Mouse (Mus musculus): ENCODE measurements around the gene Mup6.
"Not testable (repeated sequence)": the region's sequence is repeated elsewhere in the genome, so short reads cannot be mapped to it uniquely, and the experiment has no call there.

Gene Mup6

DNA sequence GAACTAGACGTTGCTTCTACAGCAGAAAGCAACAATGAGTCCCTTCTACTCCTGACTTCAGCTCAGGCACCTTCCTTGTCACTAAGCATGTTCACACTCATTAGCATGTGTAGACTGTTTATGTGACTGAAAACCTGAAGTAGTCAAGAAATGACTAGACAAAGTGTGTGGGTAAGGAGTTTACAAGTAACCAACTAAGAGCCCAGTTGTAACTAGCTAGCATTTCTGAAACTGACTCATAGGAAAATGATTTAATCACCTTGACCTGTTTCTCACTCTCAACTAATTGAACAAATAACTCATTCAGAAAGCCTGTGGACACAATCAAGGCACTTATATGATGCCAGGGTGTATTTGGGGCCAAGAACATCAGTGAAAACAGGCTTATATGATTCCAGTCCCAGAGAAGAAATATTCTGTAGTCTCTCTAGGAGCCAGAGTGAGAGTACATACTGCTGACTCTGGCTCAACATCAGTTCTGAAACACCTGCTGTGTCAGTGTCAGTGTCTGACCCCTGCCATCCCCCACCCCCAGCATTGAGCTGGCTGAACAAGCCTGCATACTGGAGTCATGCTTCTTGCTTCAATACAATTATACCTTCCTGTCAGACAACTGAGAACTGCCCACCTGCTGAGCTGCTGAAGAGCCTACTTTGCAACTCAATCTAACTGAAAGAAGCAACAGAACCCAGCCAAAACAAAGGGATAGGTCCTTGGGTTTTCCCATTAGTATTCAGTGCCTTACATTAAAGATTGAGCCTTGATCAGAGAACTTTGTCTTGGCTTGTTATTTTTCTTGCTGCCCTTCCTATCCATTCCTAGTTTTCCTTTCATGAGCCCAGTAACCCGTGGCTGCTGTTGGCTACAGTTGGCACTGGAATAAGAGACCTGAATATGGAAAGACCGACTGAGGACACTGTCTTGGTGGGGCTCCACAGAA, at the start of gene Mup6:
TSS of gene Mup6 (plus strand) at position 890 of the 940 bp plus-strand sequence.
- in situ Hi-C loops (cut with MboI) = no loop called here

DNA sequence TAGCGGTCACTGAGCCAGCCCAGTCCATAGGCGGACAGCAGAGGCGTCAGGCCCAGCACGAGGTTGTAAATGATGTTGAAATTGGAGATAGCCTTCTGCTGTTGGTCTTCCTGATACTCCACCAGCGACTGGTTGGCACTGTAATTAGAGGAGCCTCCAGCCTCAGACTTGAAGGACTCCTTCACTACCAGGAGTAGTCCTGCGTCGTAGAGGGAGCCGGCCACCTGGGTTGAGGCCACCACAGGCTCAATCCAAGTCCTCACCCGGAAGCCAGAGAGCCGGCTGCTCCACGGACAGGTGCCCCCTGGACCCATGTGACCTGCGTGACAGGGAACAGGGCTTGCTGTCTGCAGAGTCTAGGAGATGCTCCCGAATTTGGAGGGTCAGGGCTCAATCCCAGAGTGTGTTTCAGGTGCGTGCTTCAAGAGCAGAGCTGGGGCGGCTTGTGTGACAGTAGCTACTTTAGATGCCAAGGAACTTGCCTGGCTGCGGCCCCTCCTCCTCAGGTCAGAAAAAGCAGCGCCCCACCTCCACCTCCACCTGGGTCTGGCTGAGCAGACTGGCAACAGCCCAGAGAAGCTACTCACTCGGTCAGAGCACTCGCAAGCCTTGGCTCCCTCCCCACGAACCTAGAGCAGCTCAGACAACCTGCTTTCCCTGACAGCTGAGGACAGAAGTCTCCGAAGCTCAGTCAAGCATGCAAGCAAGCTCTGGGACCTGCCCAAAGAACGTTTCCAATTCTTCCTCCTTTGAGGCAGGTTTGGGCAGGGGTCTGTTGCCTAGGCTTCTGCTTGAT, 49.3 kb upstream of the Mup6 start, which contains the start of gene Slc46a2:
TSS of gene Slc46a2 (minus strand) at position 449 of the 796 bp plus-strand sequence.
- in situ Hi-C loops (cut with MboI) = no loop called here

DNA sequence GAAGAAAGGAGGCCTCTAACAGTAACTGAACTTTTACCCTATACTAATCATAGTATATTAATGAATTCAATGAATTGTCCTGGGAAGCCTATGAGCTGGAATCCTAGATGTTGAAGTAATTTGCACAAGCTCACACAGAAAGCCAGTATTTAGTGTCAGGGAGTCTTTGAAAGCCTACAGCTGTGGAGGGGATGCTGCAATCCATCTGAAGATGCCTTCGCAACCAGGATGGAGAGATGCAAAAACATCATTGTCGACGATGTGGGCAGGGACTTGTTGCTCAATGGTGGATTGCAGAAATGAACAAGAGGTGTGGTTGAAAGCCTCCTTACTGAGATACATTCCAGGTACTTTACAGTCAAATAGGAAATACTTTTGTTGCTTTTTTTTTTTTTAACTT, 46.1 kb upstream of the Mup6 start:
- in situ Hi-C loops (cut with MboI) = no loop called here

DNA sequence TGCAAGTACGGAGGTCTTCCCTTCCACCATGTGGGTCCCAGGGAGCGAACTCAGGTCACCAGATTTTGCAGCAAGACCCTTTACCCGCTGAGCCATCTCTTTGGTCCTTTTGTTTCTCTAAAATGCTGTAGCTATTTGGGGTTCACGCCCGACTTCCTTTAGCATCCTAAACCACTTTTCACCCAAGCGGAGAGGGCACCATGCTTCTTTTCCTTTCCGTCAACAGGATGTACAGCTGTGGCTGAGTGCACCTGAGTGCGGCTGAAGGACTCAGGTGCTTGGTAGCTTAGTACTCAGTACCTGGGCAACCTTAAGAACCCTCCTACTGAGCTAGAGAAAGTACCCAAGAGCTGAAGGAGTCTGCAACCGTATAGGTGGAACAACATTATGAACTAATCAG, 39.0 kb upstream of the Mup6 start:
- in situ Hi-C loops (cut with MboI) = no loop called here

DNA sequence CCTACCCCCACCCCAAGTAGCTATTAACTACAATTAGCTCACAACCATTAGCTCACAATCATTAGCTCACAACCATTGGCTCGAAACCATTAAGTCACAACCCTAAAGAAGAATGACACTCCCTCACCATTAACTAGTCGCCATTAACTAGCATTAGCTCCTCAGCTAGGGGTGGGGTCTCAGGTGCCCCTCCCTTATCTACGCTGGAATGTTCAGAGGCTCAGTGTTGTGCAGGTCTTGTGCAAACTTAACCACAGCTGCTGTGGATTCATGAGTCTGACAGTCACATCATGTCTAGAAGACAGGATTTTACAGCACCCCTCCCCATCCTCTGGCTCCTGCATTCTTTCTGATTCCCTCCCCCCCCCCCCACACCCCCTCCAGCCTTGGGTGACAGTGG, 36.4 kb upstream of the Mup6 start:
- in situ Hi-C loops (cut with MboI) = no loop called here

DNA sequence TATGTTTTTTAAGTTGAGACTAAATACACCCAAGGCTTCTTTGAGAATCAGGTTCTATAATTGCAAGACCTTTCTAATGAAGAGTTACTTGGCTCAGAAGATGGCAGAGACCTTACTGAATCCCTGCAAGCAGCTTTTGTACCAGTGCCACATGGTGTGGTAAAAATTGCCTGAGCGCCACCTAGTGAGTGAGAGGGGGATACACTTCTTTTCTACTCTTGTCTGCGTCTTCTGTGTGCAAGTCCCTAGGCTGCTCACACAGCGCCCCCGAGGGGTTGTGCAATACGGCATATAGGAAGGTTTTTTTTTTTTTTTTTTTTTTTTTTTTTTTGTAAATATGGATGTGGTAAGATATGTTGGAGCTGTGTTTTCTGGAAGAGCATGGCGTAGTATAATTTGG, 35.7 kb upstream of the Mup6 start:
- in situ Hi-C loops (cut with MboI) = no loop called here

DNA sequence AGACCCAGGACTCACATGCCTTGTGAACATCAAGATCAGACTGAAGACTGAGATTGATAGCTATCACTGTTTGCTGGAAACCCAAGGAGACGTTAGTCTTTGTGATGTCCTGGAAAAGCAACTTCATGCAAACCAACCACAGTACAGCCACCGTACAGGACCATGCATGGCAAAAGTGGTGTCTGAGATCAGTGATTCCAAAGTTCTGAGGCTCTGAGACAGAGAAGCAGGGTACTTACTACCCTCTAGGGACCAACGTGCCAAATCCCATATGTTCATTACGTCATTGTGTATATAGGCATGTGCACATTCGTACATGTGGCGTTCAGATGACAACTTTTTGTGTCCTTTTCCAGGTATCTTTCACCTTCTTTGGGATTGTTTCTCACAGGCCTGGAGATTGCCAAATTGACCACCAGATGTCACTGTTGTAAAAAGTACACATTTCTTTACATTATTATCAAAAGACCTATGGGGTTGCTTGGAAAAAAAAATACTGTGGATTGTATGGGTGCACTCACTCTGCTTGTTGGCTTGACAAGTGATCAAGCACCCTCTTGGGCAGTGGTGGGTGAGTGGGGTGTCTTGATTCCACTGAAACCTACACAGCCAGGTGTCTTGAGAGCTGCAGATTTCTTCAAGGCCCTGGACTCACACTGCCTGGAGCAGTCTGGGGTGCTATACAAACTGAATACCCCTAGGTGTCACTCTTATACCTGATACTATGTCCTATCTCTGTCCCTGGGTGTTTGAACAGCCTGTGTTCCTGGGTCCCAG, 31.4 kb upstream of the Mup6 start:
- in situ Hi-C loops (cut with MboI) = no loop called here

DNA sequence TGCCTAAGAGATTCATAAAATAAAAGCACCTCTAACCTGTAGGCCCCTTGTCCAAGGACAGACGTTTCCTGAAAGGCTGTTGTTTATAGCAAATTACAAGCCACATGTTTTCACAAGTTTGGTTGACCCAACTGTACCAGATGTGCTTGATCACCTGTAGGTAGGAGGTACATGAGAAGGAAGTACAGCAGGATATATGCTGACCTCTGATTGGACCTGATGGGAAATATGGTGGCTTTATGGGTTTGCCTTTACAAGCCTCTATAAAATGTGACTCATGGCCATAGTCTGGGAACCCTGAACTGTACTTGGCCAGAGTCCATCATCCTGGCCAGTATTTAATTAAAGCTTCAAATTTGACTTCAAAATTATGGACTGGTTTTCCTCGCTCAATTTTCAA, 26.6 kb upstream of the Mup6 start:
- in situ Hi-C loops (cut with MboI) = no loop called here

DNA sequence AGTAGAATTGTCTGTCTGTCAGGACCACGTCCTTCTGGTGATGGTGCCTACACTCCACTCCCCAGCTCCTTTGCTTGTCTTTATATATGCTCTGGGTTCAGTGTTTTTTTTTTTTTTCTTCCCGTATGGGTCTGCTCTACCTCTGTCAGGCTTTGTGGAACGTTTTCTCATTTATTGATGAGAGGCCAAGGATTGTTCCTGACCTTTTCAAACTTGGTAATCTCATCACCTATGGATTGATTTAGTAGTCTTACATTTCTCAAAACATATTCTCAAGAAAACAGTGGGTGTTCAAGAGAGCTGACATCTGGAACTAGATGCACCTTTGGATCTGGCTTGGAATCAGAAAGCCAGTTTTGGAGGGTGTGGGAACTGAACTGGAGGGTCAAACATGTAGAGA, 3.5 kb upstream of the Mup6 start, which contains the start of gene Mup4:
TSS of gene Mup4 (minus strand) at position 101 of the 400 bp plus-strand sequence.
- in situ Hi-C loops (cut with MboI) = no loop called here

DNA sequence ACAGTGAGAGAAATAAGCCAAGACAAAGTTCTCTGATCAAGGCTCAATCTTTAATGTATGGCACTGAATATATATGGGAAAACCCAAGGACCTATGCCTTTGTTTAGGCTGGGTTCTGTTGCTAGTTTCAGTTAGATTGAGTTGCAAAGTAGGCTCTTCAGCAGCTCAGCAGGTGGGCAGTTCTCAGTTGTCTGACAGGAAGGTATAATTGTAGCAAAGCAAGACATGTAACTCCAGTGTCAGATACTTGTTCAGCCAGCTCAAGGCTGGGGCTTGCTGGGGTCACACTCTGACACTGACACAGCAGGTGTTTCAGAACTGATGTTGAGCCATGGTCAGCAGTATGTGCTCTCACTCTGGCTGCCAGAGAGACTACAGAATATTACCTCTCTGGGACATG, 33.8 kb downstream of the Mup6 start:
- in situ Hi-C loops (cut with MboI) = not testable (repeated sequence)

DNA sequence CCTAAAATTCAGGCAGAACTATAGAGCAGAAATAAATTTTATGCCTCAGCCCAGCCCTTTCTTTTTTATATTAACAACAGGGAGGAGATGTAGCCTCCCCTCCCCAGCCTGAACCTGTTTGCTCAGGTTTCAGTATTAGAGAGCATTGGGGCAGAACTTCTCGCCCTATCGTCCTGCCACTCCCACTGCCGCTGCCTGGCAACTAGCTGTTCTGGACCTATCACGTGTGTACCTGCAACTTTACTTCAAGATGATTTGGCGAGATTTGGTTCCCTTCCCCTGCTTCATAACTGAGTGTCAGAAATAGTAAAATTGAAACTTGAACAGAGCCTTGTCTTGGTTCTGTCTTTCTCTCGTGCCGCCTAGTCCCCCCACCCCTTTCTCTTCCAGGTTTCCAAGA, 56.0 kb downstream of the Mup6 start:
- in situ Hi-C loops (cut with MboI) = not testable (repeated sequence)

DNA sequence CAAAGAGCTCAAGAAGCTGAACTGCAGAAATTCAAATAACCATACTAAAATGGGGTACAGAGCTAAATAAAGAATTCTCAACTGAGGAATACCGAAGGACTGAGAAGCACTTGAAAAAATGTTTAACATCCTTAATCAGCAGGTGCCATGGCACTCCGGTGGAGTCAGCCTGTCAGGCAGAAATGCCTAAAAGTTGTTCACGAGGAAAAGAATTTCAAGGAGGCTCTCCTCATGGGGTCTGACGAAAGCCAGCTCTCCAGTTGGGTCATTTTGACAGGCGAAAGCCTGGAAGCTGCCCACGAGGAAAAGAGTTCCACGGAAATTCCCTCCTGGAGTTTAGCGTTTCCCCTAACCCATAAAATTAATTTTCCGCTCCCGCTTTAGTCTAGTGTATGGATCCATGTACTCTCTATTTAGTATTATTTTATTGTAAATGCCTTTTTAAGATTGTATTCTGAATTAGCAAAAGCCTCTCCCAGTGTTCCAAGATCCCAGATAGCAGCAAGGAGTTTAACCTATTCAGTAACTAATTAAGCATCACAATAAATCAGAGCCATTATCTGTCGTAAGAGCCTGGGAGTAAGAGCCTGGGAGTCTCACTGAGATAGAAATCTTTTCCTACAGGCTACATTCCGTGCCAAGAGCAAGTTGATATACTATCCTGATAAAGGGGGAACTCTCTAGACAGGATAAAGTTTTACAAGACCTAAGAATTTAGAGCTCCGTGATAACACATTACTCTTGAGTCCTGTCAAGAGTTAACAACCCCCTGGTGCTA, 65.4 kb downstream of the Mup6 start:
- in situ Hi-C loops (cut with MboI) = not testable (repeated sequence)

All from mature B cell (primary cell).